Mouse (Mus musculus) embryo, embryonic 11 days (tissue): ENCODE results near the gene Thsd4.

Experiments
- DNase-seq: peaks from one replicate; pipeline ENCODE4 v3.0.0-alpha.2; 2015

Thsd4 gene

GRCm38 (mm10) chr9:59930248-59930647, 591.6 kb downstream of the Thsd4 start:
- DNase-seq = no peak
